Mouse (Mus musculus): ENCODE measurements around the gene Arhgdig. TPM values are rescaled to one million over a fixed set of nuclear protein-coding genes. Genes with fewer than 3 reads are reported as not detected.
"Not testable (repeated sequence)": the region's sequence is repeated elsewhere in the genome, so short reads cannot be mapped to it uniquely, and the experiment has no call there.

The Arhgdig gene
- polyA plus RNA-seq, 3 experiments from 2014 or later = not detected

DNA sequence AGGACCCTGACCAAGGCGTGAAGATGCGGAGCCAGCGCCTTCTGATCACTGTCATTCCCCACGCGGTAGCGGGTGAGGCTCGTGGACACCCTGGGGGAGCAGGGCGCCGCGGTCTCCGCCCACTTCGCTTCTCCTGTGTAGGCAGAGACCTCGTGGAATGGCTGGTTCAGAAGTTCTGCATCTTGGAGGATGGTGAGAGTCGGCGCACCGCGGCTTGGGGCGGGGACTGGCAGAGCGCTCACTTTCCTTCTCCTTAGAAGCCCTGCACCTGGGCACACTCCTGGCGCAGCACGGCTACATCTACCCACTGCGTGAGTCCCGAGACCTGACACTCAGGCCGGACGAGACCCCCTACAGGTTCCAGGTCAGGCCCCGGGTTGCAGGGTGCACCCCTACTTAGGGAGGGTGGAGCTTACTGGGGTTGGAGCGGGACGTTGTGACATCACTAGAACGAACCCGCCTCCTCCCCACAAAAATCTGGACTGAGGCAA is 4.2 kb downstream of the Arhgdig start:
- peak; percentile 39 for ATAC-seq

DNA sequence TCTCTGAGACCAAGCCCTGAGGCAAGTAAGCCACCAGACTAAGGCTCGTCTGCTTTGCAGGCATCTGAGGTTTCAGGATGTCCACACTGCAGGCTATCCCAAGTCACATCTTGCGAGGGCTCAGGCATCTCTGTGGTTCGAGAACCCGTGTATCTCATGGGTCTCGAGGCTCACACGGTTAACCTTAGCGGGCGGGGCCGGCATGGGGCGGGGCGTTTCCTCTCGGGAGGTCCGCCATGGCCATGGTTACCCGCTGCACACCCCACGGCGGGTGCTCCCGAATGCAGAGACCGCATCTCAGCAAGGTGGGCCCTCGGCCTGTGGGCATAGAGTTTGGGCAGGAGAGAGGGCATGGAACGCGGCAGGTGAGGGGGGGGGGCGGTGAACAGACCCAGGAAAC is 4.8 kb downstream of the Arhgdig start, which contains the start of gene Rgs11:
TSS of gene Rgs11 (plus strand) at position 215 of the 400 bp plus-strand sequence.
- ATAC-seq = peak; percentile 52

DNA sequence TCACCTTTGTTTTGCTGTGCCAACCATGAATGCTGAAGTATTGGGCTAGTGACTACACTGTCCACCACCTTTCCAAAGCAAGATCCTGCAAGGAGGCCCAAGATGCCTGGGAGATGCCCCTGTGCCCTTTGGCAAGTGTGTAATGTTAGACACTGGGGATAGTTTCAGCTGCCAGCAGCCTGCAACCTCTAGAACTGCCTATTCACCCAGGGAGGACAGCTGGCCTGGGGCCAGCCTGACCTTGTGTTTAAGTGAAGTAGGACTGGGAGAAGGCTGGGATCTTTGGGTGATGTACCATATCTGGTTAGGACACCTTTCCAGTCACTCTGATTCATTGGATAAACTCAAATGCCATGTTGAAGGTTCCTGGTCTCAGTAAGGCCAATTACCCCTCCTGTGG is 5.6 kb downstream of the Arhgdig start:
- ATAC-seq = no peak

DNA sequence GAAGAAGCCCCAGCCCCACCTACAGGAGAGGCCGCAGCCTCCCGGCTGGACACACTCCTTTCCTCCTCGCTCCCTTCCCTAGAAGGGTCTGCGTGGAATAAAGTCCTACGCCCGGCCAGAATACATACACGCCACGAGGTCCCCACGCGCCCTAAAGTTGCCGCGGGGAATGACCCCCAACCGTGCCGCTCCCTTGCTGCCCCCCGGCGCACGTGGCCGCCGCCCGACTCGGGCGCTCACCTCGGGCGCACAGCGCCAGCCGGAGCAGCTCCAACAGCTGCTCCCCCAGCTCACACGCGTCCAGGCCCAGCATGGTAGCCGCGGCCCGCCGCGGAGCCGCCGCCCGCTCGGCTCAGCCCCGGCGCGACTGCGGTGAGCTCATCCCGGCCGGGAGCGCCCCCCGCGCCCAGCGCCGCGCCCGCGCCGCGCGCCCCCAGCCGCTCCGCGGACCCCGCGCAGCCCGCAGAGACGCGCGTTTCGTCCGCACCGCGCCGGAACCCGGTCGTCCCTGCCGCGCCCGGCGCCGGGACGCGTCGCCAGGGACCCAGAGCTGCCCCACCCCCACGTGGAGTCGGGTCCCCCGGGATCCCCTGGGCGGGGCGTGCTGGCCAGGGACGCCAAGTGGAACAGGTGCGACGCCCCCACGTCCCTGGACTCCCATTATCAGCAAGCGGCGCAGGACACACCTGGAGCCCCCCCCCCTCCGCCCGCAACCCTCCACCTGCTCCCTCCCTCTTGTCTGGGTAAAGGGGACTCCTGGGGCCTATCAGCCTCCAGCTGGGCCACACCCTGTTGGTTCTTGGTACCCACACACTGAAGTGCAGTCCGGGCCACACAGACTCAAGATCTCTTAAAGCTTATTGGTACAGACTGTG is 6.5 kb downstream of the Arhgdig start:
- ATAC-seq = no peak

DNA sequence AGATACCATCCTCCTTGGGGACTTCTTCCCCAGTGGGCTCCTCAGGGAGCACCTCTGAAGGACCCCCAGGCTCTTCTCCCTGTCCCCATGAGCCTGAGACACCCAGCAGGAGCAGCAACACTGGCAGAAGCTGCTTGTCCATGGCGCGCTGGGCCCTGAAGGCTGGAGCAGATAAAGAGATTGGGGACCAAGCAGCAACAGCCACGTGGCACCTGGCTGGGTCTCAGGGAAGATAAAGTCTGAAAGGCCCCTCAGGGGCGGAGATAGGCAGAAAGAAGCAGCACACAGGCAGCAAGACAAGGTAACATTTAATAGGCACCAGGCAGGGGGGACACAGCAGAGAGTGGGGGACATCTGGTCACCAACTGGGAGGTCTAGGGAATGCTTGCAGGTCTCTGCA is 8.7 kb downstream of the Arhgdig start, which contains the start of gene Pdia2:
TSS of gene Pdia2 (minus strand) at position 196 of the 400 bp plus-strand sequence.
- no peak for ATAC-seq

DNA sequence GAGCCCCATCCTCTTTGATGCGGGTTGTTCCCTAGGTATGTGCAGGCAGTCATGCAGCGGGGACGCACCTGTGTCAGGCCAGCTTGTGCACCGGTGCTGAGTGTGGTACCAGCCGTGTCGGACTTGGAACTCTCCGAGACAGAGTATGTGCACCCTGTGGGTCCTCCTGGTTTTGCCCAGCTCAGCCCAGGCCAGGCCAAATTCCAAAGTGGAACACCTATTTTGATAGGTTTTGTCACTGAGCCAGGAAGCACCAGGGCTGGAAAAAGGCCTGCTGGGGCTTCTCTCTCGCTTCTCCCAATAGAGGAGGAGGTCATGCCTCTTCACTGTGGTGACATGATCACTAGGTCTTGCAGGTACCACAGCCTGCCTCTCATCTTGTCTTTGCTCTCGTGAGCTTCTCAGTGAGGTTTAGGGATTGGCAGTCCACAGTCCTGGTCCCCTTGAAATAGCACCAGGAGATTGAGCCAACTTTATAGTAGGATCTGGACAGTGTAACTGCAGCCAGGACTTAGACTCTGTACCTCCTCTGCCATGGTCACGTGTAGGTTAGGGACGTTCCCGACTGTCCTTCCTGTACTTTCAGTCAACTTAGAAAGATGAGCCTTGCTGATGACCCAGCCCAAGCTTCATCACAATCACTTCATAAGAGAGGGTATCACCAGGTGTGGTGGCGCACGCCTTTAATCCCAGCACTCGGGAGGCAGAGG is 14.9 kb downstream of the Arhgdig start:
- ATAC-seq = no peak

DNA sequence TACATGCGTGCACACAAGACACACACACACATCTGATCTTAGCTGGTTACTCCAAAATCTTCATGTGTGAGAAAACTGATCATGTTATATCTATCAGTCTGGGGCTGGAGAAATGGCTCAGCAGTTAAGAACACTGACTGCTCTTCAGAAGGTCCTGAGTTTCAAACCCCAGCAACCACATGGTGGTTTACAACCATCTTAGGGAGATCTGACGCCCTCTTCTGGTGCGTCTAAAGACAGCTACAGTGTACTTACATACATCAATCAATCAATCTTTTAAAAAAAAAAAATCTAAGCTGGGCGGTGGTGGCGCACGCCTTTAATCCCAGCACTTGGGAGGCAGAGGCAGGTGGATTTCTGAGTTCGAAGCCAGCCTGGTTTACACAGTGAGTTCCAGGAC is 16.1 kb downstream of the Arhgdig start:
- not testable (repeated sequence) for ATAC-seq

DNA sequence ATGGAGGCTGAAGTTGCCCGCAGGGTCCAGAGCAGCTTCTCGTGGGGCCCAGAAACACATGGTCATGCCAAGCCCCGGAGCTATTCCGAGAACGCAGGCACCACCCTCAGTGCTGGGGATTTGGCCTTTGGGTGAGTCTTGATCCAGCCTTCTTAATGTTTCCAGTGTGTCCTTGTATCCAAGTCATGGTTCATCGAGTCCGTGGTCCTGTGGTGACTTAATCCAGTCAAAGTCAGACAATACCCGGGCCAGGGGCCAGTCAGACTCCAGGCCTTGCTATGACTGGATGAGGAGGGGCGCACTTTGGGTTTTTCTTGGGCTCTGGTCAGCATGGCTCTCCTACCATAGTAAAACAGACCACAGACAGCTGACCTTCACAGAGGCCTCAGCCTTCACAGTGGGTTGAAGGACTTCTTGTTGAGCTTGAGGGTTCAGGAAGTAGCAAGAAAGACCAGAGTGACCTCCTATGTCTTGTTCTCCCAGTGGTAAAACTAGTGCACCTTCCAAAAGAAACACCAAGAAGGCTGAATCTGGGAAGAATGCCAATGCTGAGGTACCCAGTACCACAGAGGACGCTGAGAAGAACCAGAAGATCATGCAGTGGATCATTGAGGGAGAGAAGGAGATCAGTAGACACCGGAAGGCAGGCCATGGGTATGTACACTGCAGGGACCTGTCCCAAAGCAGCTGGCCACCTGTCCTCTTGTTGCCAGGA is 19.3 kb downstream of the Arhgdig start:
- ATAC-seq = no peak

DNA sequence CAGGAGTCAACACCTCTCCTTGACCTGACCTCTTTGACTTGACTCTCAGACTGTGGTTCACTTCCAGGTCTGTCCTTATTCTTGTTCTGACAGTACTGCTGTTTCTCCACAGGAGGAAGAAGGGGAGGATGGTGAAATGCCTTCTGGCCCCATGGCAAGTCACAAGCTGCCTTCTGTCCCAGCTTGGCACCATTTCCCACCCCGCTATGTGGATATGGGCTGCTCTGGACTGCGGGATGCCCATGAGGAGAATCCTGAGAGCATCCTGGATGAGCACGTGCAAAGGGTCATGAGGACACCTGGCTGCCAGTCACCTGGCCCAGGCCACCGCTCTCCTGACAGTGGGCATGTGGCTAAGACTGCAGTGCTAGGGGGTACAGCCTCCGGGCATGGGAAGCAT is 20.0 kb downstream of the Arhgdig start:
- no peak for ATAC-seq

DNA sequence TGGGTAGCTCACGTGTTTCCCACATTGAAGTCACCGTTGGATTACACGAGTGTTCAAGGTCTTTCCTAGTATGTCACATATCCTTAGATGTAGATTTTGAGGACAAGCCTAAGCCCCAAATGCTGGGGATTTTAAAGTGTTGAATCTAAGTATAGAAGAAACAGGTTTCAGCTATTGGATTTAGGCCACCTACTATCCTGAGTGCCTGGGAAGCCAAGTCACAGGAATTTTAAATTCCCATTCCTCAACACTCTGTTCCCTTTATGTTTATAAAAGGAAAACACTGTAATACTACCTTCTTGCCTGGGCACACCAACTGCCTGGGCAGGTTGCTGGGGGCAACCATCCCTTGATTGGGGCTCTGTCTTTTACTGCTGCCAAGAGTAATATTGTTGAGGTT is 26.4 kb downstream of the Arhgdig start:
- ATAC-seq = no peak

DNA sequence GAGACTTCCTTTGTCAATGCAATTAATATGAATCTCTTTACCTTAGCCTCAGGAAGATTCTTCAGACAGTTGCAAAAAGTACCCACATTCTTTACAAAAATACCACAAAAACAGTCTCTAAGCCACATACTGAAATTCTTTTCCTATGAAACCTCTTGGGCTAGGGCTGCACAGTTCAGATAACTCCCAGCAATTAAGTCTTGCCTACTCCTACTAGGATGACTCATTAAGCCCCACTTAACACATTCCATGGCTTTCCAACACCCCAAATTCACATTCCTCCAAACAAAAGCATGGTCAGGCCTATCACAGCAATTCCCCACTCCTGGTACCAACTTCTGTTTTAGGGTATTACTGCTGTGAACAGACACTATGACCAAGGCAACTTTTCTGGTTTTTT is 29.0 kb downstream of the Arhgdig start:
- no peak for ATAC-seq

DNA sequence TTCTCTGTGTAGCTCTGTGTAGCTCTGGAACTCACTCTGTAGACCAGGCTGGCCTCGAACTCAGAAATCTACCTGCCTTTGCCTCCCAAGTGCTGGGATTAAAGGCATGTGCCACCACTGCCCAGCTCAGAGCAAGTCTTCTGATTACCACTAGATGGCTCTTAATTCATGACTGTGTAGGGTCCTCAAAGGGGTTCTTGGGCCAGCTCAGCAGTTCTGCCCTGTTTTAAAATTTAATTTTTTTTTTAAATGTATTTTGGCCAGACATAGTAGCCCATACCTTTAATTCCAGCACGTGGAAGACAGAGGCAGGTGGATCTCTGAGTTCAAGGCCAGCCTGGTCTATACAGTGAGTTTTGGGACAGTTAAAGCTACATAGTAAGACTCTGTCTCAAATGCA is 32.3 kb downstream of the Arhgdig start:
- ATAC-seq = not testable (repeated sequence)

DNA sequence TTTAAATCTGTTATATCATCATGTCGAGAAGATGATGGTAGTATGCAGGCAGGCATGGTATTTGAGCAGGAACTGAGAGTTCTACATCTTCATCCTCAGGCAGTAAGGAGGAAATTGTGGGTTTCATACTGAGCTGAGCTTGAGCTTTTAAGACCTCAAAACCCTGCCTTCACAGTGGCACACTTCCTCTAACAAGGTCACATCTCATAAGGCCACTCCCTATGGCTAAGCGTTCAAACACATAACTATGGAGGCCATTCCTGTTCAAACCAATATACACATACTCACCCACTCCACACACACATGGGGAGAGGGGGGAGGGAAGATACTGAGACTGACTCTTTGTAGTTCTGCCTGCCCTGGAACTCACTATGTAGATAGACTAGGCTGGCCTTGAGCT is 39.5 kb downstream of the Arhgdig start:
- peak; percentile 94 for ATAC-seq

DNA sequence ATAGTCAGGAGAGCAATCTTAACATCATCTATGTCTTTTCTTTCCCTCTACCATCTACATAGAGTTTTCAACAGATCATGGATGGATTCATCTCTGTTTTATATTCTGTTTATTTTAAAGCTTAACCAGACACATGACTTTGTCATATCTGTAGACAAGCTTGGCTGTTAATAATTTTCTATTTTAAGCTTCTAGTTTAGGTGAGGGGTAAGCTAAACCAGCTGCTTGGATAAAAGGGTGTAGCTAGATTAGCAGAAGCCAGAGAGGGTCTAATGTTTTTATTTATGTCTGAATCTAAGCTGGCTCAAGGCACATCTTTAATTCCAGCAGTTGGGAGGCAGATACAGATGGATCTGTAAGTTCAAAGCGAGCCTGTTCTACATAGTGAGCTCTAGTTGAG is 44.9 kb downstream of the Arhgdig start:
- ATAC-seq = no peak

DNA sequence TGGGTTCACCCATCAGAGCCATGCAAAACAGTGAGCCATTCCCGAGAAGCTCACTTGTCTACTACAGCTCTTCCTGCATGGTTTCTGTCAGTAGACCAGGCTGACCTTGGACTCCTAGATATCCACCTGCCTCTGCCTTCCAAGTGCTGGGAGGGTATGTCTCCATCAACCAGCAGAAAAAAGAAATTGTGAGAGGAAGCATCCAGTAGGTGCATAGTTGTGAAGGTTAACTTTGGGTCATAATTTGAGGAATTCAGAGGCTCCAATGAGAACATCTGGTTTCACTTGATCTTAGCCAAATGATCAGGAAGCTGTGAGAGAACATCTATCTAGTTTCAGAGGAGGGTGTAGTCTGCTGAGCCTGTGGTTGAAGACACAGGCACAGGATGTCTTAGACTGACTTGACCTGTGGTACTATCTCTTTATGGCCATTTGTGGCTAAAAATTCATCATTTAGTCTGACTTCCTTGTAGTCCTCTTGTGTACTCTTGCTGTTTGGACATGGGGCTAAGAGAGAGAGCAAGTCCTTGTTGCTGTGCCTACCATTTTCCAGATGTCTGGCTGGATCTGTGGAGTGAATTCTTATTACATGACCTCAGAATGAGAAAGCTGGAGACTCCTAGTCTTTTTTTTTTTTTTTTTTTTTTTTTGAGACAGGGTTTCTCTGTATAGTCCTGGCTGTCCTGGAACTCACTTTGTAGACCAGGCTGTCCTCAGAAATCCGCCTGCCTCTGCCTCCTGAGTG is 55.5 kb downstream of the Arhgdig start:
- no peak for ATAC-seq

Other genes with a start within 250 kb of the Arhgdig start
- 1 to 10 TPM; 5.6 to 6.0 (median 5.7) TPM for gene Capn15, start 222.0 kb downstream of the Arhgdig start, polyA plus RNA-seq (2017; shearing (Covaris generic))
- 1 to 10 TPM; 1.6 to 3.0 (median 2.7) TPM for gene Rab11fip3, start 138.2 kb downstream of the Arhgdig start, polyA plus RNA-seq (2017; shearing (Covaris generic))
- 10 to 100 TPM; 14.2 to 26.5 (median 21.7) TPM for gene Decr2, start 117.4 kb downstream of the Arhgdig start, polyA plus RNA-seq (2017; shearing (Covaris generic))
- gene Nme4, start 112.2 kb downstream of the Arhgdig start, polyA plus RNA-seq (2017; shearing (Covaris generic)) = 1 to 10 TPM in 1 of 3 experiments, under 1 TPM in 2; 0.39 to 1.0 (median 0.52) TPM
- 1 to 10 TPM; 6.0 to 8.5 (median 6.3) TPM for gene Tmem8, start 94.5 kb downstream of the Arhgdig start, polyA plus RNA-seq (2017; shearing (Covaris generic))
- gene Mrpl28, start 84.3 kb downstream of the Arhgdig start, polyA plus RNA-seq (2017; shearing (Covaris generic)) = 100 to 1,000 TPM in 2 of 3 experiments, 10 to 100 TPM in 1; 94.6 to 150 (median 125) TPM
- 10 to 100 TPM; 10.3 to 11.0 (median 10.9) TPM for gene Axin1, start 69.1 kb downstream of the Arhgdig start, polyA plus RNA-seq (2017; shearing (Covaris generic))
- gene Pdia2, start 8.7 kb downstream of the Arhgdig start, polyA plus RNA-seq (2017; shearing (Covaris generic)) = not detected
- gene Rgs11, start 4.8 kb downstream of the Arhgdig start, polyA plus RNA-seq (2017; shearing (Covaris generic)) = 10 to 100 TPM in 1 of 3 experiments, 1 to 10 TPM in 2; 4.7 to 12.3 (median 6.2) TPM
- 10 to 100 TPM; 19.9 to 34.9 (median 23.7) TPM for gene Fam234a, start 36.5 kb upstream of the Arhgdig start, polyA plus RNA-seq (2017; shearing (Covaris generic))
- gene Luc7l, start 45.1 kb upstream of the Arhgdig start, polyA plus RNA-seq (2017; shearing (Covaris generic)) = 10 to 100 TPM; 50.3 to 60.4 (median 56.9) TPM
- 1 to 10 TPM in 1 of 3 experiments, not detected in 2; 1.2 TPM for gene Neurl1b, start 207.0 kb upstream of the Arhgdig start, polyA plus RNA-seq (2017; shearing (Covaris generic))